Comparison of ENCODE assay signal across 9 mouse cellular contexts in genomic region chr7:127259186-127259905, GRCm38 (mm10). TPM values are rescaled to one million over a fixed set of nuclear protein-coding genes. Genes with fewer than 3 reads are reported as not detected.
DNase-seq lines count a peak whose midpoint lies in the region; ATAC-seq and TF ChIP-seq lines count a peak whose summit lies in the region.
"Had no signal": no experiment of that assay in that cellular context is flagged by ENCODE, and none has a peak within 500 bp of the region (broad histone marks: within the 10 kb centered on the region; RNA-seq: fewer than 3 reads in every experiment).

No protein-coding gene starts in this region.

- H3K79me3 ChIP-seq in C2C12 (ENCODE audit: low read depth): peaks cover 5% of the 10 kb centered on the region

- peaks cover 17% of the 10 kb centered on the region for H3K79me2 ChIP-seq in C2C12 (ENCODE audit: control insufficient read depth, insufficient read depth)

- WGBS in forebrain, embryonic 16.5 days: 76% methylated on average over 8 of the region's 8 CpGs
- 72% methylated on average over 8 of the region's 8 CpGs for WGBS in liver, postnatal 0 days (ENCODE audit: insufficient replicate concordance)

- DNase-seq in heart, adult 11 months: peak; percentile 84
- no peak for DNase-seq in heart, postnatal 36 days
- no peak for DNase-seq in liver, postnatal 0 days
- no peak for DNase-seq in gastrocnemius, postnatal 36 days
- no peak for DNase-seq in B cell, adult 2 months
- no peak for DNase-seq in kidney, adult 18-20 months
- DNase-seq: lung, adult 18-20 months had no signal

- intact Hi-C loops in heart, postnatal 36 days (cut with DNase I): loop anchor here (5.0 kb wide), 1 partner anchor 253 kb away; the partner anchor contains the start of gene Srcap
- intact Hi-C loops in gastrocnemius, postnatal 36 days (cut with DNase I): no loop called here

- no peak overlapping the region for H3K27ac ChIP-seq in forebrain, embryonic 16.5 days (ENCODE audit: low read length)
- peak overlapping the region; percentile 90; the same call in 1 of the 2 replicates for H3K27ac ChIP-seq in liver, postnatal 0 days (ENCODE audit: low read depth)

- H3K9ac ChIP-seq in forebrain, embryonic 16.5 days (replicated peaks; ENCODE audit: low read depth, low read length): no peak overlapping the region; the same call in 1 of the 2 replicates
- H3K9ac ChIP-seq in liver, postnatal 0 days (replicated peaks): no peak overlapping the region

- TF ChIP-seq EP300 in liver, postnatal 0 days (IDR thresholded peaks at IDR 0.05; ENCODE audit: low read depth): no peak

- peaks cover 13% of the 10 kb centered on the region for H3K36me3 ChIP-seq in C2C12 (ENCODE audit: control insufficient read depth, insufficient read depth)
- no peaks in the 10 kb centered on the region for H3K36me3 ChIP-seq in forebrain, embryonic 16.5 days (ENCODE audit: control insufficient read depth, insufficient read depth)
- peaks cover 5% of the 10 kb centered on the region; the same call in 1 of the 2 replicates for H3K36me3 ChIP-seq in liver, postnatal 0 days (replicated peaks; ENCODE audit: insufficient read depth, low read length)

- no peak overlapping the region for H3ac ChIP-seq in C2C12 (ENCODE audit: control insufficient read depth, insufficient read length, low read depth)

- no peaks in the 10 kb centered on the region for H3K9me3 ChIP-seq in forebrain, embryonic 16.5 days (ENCODE audit: control insufficient read depth, low read length)
- no peaks in the 10 kb centered on the region for H3K9me3 ChIP-seq in liver, postnatal 0 days (ENCODE audit: low read length)

- H3K4me3 ChIP-seq in C2C12 (ENCODE audit: insufficient read depth, poor library complexity, severe bottlenecking): peak overlapping the region; percentile 61
- H3K4me3 ChIP-seq in forebrain, embryonic 16.5 days (replicated peaks; ENCODE audit: low read length): peak overlapping the region; percentile 65
- H3K4me3 ChIP-seq in liver, postnatal 0 days (ENCODE audit: low read depth, low read length): peak overlapping the region; percentile 74; the same call in 1 of the 2 replicates

- H3K4me1 ChIP-seq in forebrain, embryonic 16.5 days (replicated peaks; ENCODE audit: control insufficient read depth, insufficient read depth, low read length): peaks cover 24% of the 10 kb centered on the region
- H3K4me1 ChIP-seq in liver, postnatal 0 days (ENCODE audit: insufficient read depth): peaks cover 48% of the 10 kb centered on the region

- peak overlapping the region; percentile 98 for H3K4me2 ChIP-seq in forebrain, embryonic 16.5 days (ENCODE audit: low read length)
- H3K4me2 ChIP-seq in liver, postnatal 0 days (ENCODE audit: low read depth, low read length): peak overlapping the region; percentile 91; the same call in 1 of the 2 replicates

- H3K27me3 ChIP-seq in C2C12 (ENCODE audit: control insufficient read depth, insufficient read depth, insufficient read length): no peaks in the 10 kb centered on the region
- H3K27me3 ChIP-seq in forebrain, embryonic 16.5 days (replicated peaks; ENCODE audit: control insufficient read depth, insufficient read depth, low read length): no peaks in the 10 kb centered on the region
- no peaks in the 10 kb centered on the region for H3K27me3 ChIP-seq in liver, postnatal 0 days (ENCODE audit: insufficient read depth, low read length)

- no peak for TF ChIP-seq CTCF in C2C12 (IDR thresholded peaks at IDR 0.05; ENCODE audit: control insufficient read depth, insufficient read depth, insufficient read length)
- peak; percentile 16; the same call in 1 of the 2 replicates for TF ChIP-seq CTCF in liver, postnatal 0 days (IDR thresholded peaks at IDR 0.05; ENCODE audit: low read depth)

- no peak for ATAC-seq in forebrain, embryonic 16.5 days
- no peak for ATAC-seq in liver, postnatal 0 days

TF ChIP-seq in C2C12, 6 proteins besides CTCF, POLR2A, EP300 and RAD21:
- TF ChIP-seq FOSL1 (IDR thresholded peaks at IDR 0.05; ENCODE audit: insufficient read depth, low read length, poor library complexity, severe bottlenecking) (no peak), MYOG (IDR thresholded peaks at IDR 0.05; ENCODE audit: control insufficient read depth, extremely low read depth, insufficient read length) (no peak), MYOD1 (IDR thresholded peaks at IDR 0.05; ENCODE audit: control insufficient read depth, insufficient read length, low read depth) (no peak), CEBPB (IDR thresholded peaks at IDR 0.05; ENCODE audit: low read depth) (no peak), MAX (IDR thresholded peaks at IDR 0.05) (no peak), USF1 (IDR thresholded peaks at IDR 0.05; ENCODE audit: low read depth) (no peak)

RNA-seq across cellular contexts. Expression of gene Dctpp1, which starts 1.2 kb away (rescaled TPM):
- total RNA-seq in heart, postnatal 36 days (2021): 10 to 100 TPM; 40.7 to 45.0 TPM
- 226 TPM for polyA plus RNA-seq in C2C12 (2012; fragmentation: generic; extraction: Trizol)
- polyA plus RNA-seq in forebrain, embryonic 16.5 days (2015; fragmentation: Nextera tagmentation; extraction: Ambion mirVana): 143 and 147 TPM in 2 replicates
- polyA plus RNA-seq in liver, postnatal 0 days (2015; fragmentation: Nextera tagmentation; extraction: Ambion mirVana): 96.8 and 107 TPM in 2 replicates
- total RNA-seq in gastrocnemius, postnatal 36 days (2021): 10 to 100 TPM; 26.8 to 29.1 TPM

RNA-seq across cellular contexts. Expression of gene Sephs2, which starts 14.5 kb away (rescaled TPM):
- total RNA-seq in heart, postnatal 36 days (2021): 10 to 100 TPM; 26.7 to 31.4 TPM
- 41.4 TPM for polyA plus RNA-seq in C2C12 (2012; fragmentation: generic; extraction: Trizol)
- polyA plus RNA-seq in forebrain, embryonic 16.5 days (2015; fragmentation: Nextera tagmentation; extraction: Ambion mirVana): 48.3 and 49.2 TPM in 2 replicates
- polyA plus RNA-seq in liver, postnatal 0 days (2015; fragmentation: Nextera tagmentation; extraction: Ambion mirVana): 712 and 714 TPM in 2 replicates
- 10 to 100 TPM; 28.5 to 30.0 TPM for total RNA-seq in gastrocnemius, postnatal 36 days (2021)

RNA-seq across cellular contexts. Expression of gene Zfp771, which starts 15.3 kb away (rescaled TPM):
- total RNA-seq in heart, postnatal 36 days (2021): 10 to 100 TPM; 19.1 TPM
- 38.0 TPM for polyA plus RNA-seq in C2C12 (2012; fragmentation: generic; extraction: Trizol)
- polyA plus RNA-seq in forebrain, embryonic 16.5 days (2015; fragmentation: Nextera tagmentation; extraction: Ambion mirVana): 59.1 and 66.6 TPM in 2 replicates
- polyA plus RNA-seq in liver, postnatal 0 days (2015; fragmentation: Nextera tagmentation; extraction: Ambion mirVana): 15.5 and 17.8 TPM in 2 replicates
- 10 to 100 TPM; 16.4 to 16.8 TPM for total RNA-seq in gastrocnemius, postnatal 36 days (2021)

RNA-seq across cellular contexts. Expression of gene Sept1, which starts 26.4 kb away (rescaled TPM):
- total RNA-seq in heart, postnatal 36 days (2021): 1 to 10 TPM; 2.8 TPM
- 1.7 TPM for polyA plus RNA-seq in C2C12 (2012; fragmentation: generic; extraction: Trizol)
- polyA plus RNA-seq in forebrain, embryonic 16.5 days (2015; fragmentation: Nextera tagmentation; extraction: Ambion mirVana): 18.8 and 26.5 TPM in 2 replicates
- polyA plus RNA-seq in liver, postnatal 0 days (2015; fragmentation: Nextera tagmentation; extraction: Ambion mirVana): 16.7 and 17.3 TPM in 2 replicates
- 1 to 10 TPM; 1.4 to 2.4 TPM for total RNA-seq in gastrocnemius, postnatal 36 days (2021)

RNA-seq across cellular contexts. Expression of gene Zfp553, which starts 26.5 kb away (rescaled TPM):
- 1 to 10 TPM; 6.0 to 6.6 TPM for total RNA-seq in heart, postnatal 36 days (2021)
- 16.1 TPM for polyA plus RNA-seq in C2C12 (2012; fragmentation: generic; extraction: Trizol)
- polyA plus RNA-seq in forebrain, embryonic 16.5 days (2015; fragmentation: Nextera tagmentation; extraction: Ambion mirVana): 66.1 and 69.3 TPM in 2 replicates
- polyA plus RNA-seq in liver, postnatal 0 days (2015; fragmentation: Nextera tagmentation; extraction: Ambion mirVana): 4.0 and 5.3 TPM in 2 replicates
- total RNA-seq in gastrocnemius, postnatal 36 days (2021): 1 to 10 TPM; 3.6 to 4.2 TPM

Comparison
In these comparisons a context has a peak if more than half of its experiments do, and no peak if none do; other contexts are left out.
1. RNA of gene Sephs2, which starts 14.5 kb away (polyA plus RNA-seq): 712 to 714 TPM in liver, postnatal 0 days; 48.3 to 49.2 TPM in forebrain, embryonic 16.5 days and 41.4 TPM in C2C12 (single experiment); every median in the first group is over 10 times any median in the second.
2. Peak in every context shown above with its lines, with median percentiles within 50 percentile points of each other: H3K4me3 ChIP-seq.